Comparison of ENCODE assay signal across 26 mouse cellular contexts in genomic region chr6:50590234-50590633, GRCm38 (mm10). TPM values are rescaled to one million over a fixed set of nuclear protein-coding genes. Genes with fewer than 3 reads are reported as not detected.
DNase-seq lines count a peak whose midpoint lies in the region; ATAC-seq and TF ChIP-seq lines count a peak whose summit lies in the region.
"Had no signal": no experiment of that assay in that cellular context is flagged by ENCODE, and none has a peak within 500 bp of the region (broad histone marks: within the 10 kb centered on the region; RNA-seq: fewer than 3 reads in every experiment).

No protein-coding gene starts in this region.

- H3K4me2 ChIP-seq in liver, postnatal 0 days (ENCODE audit: low read depth, low read length), result no peak overlapping the region
- H3K4me2 ChIP-seq in liver, embryonic 12.5 days, result no peak overlapping the region

- no peak for TF ChIP-seq RAD21 in MEL (IDR thresholded peaks at IDR 0.05; ENCODE audit: low read depth, low read length)

- H3K9me3 ChIP-seq in liver, postnatal 0 days (ENCODE audit: low read length), result no peaks in the 10 kb centered on the region
- no peaks in the 10 kb centered on the region for H3K9me3 ChIP-seq in liver, embryonic 12.5 days (replicated peaks)
- H3K9me3 ChIP-seq in MEL (replicated peaks; ENCODE audit: insufficient read depth, low read length), result no peaks in the 10 kb centered on the region

- no peak overlapping the region for H3K27ac ChIP-seq in liver, postnatal 0 days (ENCODE audit: low read depth)
- H3K27ac ChIP-seq in liver, embryonic 12.5 days, result no peak overlapping the region
- peak overlapping the region; percentile 36 for H3K27ac ChIP-seq in MEL (ENCODE audit: control insufficient read depth, low read depth, low read length)

- H3K79me2 ChIP-seq in MEL (ENCODE audit: control insufficient read depth, insufficient read depth, low read length, poor library complexity), result no peaks in the 10 kb centered on the region

- no peaks in the 10 kb centered on the region for H3K36me3 ChIP-seq in liver, postnatal 0 days (replicated peaks; ENCODE audit: insufficient read depth, low read length)
- H3K36me3 ChIP-seq in liver, embryonic 12.5 days, result no peaks in the 10 kb centered on the region
- peaks cover 0 to 17% of the 10 kb centered on the region in 2 experiments; a peak in 2 of 4 replicates for H3K36me3 ChIP-seq in MEL (ENCODE audit: control insufficient read depth in 1 of 2, insufficient read depth in 2 of 2, low read length in 2 of 2)
- H3K36me3 ChIP-seq: G1E had no signal

- WGBS in liver, postnatal 0 days (ENCODE audit: insufficient replicate concordance), result 46% methylated on average over 3 of the region's 3 CpGs
- 58% methylated on average over 3 of the region's 3 CpGs for WGBS in liver, embryonic 12.5 days (ENCODE audit: insufficient replicate concordance)

- peak; percentile 65; the same call in 1 of the 2 replicates for TF ChIP-seq EP300 in liver, postnatal 0 days (IDR thresholded peaks at IDR 0.05; ENCODE audit: low read depth)
- TF ChIP-seq EP300 in MEL (IDR thresholded peaks at IDR 0.05; ENCODE audit: low read depth in 1 of 2, low read length in 2 of 2), result peak; percentile 92 to 93

- no peak overlapping the region for H3K4me3 ChIP-seq in liver, postnatal 0 days (ENCODE audit: low read depth, low read length)
- H3K4me3 ChIP-seq in liver, embryonic 12.5 days, result no peak overlapping the region
- H3K4me3 ChIP-seq in MEL (ENCODE audit: control insufficient read depth in 1 of 2, insufficient read depth in 1 of 2, low read depth in 2 of 2, low read length in 2 of 2), result no peak overlapping the region

- H3K27me3 ChIP-seq in liver, postnatal 0 days (ENCODE audit: insufficient read depth, low read length), result no peaks in the 10 kb centered on the region
- no peaks in the 10 kb centered on the region for H3K27me3 ChIP-seq in liver, embryonic 12.5 days (replicated peaks)
- H3K27me3 ChIP-seq in MEL (ENCODE audit: control insufficient read depth in 1 of 2, insufficient read depth in 2 of 2, low read length in 2 of 2), result no peaks in the 10 kb centered on the region
- H3K27me3 ChIP-seq: Patski had no signal

- no peak for ATAC-seq in liver, postnatal 0 days
- ATAC-seq in liver, embryonic 12.5 days, result no peak
- peak; percentile 74 for ATAC-seq in megakaryocyte progenitor cell, adult 5-6 weeks (replicated peaks; ENCODE audit: poor library complexity)
- ATAC-seq in megakaryocyte-erythroid progenitor cell, adult 5-6 weeks (replicated peaks; ENCODE audit: low FRiP score, low TSS enrichment, poor library complexity, severe bottlenecking), result peak; percentile 77
- ATAC-seq in cerebellum, adult (ENCODE audit: insufficient number of reproducible peaks, low FRiP score, low TSS enrichment), result no peak
- ATAC-seq: activated CD4-positive, CD25-positive, alpha-beta regulatory T cell, adult 4 months; CD4-positive, CD25-positive, alpha-beta regulatory T cell, adult 4 months; Patski had no signal

- peaks cover 6% of the 10 kb centered on the region for H3K4me1 ChIP-seq in liver, postnatal 0 days (ENCODE audit: insufficient read depth)
- H3K4me1 ChIP-seq in liver, embryonic 12.5 days, result peaks cover 6% of the 10 kb centered on the region; the same call in 1 of the 2 replicates
- H3K4me1 ChIP-seq in MEL (ENCODE audit: control insufficient read depth in 1 of 2, insufficient read depth in 2 of 2, low read length in 2 of 2), result peaks cover 9 to 19% of the 10 kb centered on the region in 2 experiments; a peak in 3 of 4 replicates

- no peak for DNase-seq in liver, postnatal 0 days
- DNase-seq in MEL (ENCODE audit: low read depth, low spot score), result peak; percentile 60
- no peak for DNase-seq in c-Kit-positive CD71-positive TER-119-positive erythroid progenitor cells, embryonic 14.5 days (ENCODE audit: low spot score)
- DNase-seq in urinary bladder, postnatal 4 days (ENCODE audit: low spot score in 2 of 2), result no peak
- DNase-seq: adrenal gland, adult 2 months; adrenal gland, adult 8-10 months; adrenal gland, postnatal 10 days; adrenal gland, postnatal 14 days; adrenal gland, postnatal 25 days; adrenal gland, postnatal 36 days; B cell, adult 2 months; cerebellum, adult 11 months; cerebellum, adult 11-12 months; cerebellum, adult 18-20 months; cerebellum, adult 2 months; cerebellum, adult 8-10 months had no signal

- no peak overlapping the region for H3K9ac ChIP-seq in liver, postnatal 0 days (replicated peaks)
- H3K9ac ChIP-seq in liver, embryonic 12.5 days, result no peak overlapping the region
- H3K9ac ChIP-seq in MEL (ENCODE audit: control insufficient read depth, low read depth, low read length, poor library complexity, severe bottlenecking), result no peak overlapping the region

- no peak for TF ChIP-seq CTCF in liver, postnatal 0 days (IDR thresholded peaks at IDR 0.05; ENCODE audit: low read depth)
- no peak for TF ChIP-seq CTCF in MEL (IDR thresholded peaks at IDR 0.05 in 2 of 3, conservative IDR thresholded peaks at IDR 0.05 in 1 of 3; ENCODE audit: control insufficient read depth in 1 of 3, insufficient read depth in 1 of 3, low read depth in 2 of 3, low read length in 3 of 3, poor library complexity in 1 of 3, severe bottlenecking in 1 of 3)

- TF ChIP-seq POLR2A in MEL (IDR thresholded peaks at IDR 0.05; ENCODE audit: control insufficient read depth in 1 of 2, insufficient read depth in 1 of 2, low read depth in 1 of 2, low read length in 2 of 2, poor library complexity in 1 of 2), result no peak

TF ChIP-seq in MEL, 35 proteins besides CTCF, POLR2A, EP300 and RAD21:
- TF ChIP-seq POLR2AphosphoS5 (IDR thresholded peaks at IDR 0.05; ENCODE audit: borderline replicate concordance, low read depth, low read length) (no peak), ZKSCAN1 (IDR thresholded peaks at IDR 0.05; ENCODE audit: low read depth, low read length) (no peak), BHLHE40 (IDR thresholded peaks at IDR 0.05; ENCODE audit: borderline replicate concordance, low read depth, low read length) (peak; percentile 82; the same call in 1 of the 2 replicates), TCF12 (IDR thresholded peaks at IDR 0.05; ENCODE audit: low read depth, low read length) (peak; percentile 91), MEF2A (IDR thresholded peaks at IDR 0.05; ENCODE audit: extremely low read depth, insufficient replicate concordance, low read depth, low read length, poor library complexity, severe bottlenecking) (no peak), ETS1 (IDR thresholded peaks at IDR 0.05; ENCODE audit: low read depth, low read length) (peak; percentile 87), SIN3A (IDR thresholded peaks at IDR 0.05; ENCODE audit: low read length) (peak; percentile 76), MAFK (IDR thresholded peaks at IDR 0.05; ENCODE audit: borderline replicate concordance, low read depth, low read length) (no peak), MXI1 (IDR thresholded peaks at IDR 0.05; ENCODE audit: low read depth, low read length) (peak; percentile 84), RCOR1 (IDR thresholded peaks at IDR 0.05; ENCODE audit: low read depth, low read length) (peak; percentile 74), KAT2A (conservative IDR thresholded peaks at IDR 0.05; ENCODE audit: low read depth, low read length) (no peak), MYB (IDR thresholded peaks at IDR 0.05; ENCODE audit: low read depth, low read length) (peak; percentile 65; the same call in 1 of the 2 replicates), MYC (IDR thresholded peaks at IDR 0.05; ENCODE audit: low read depth, low read length) (peak; percentile 82; the same call in 1 of the 2 replicates), GATA1 (IDR thresholded peaks at IDR 0.05; ENCODE audit: low read depth, low read length) (peak; percentile 89), ZNF384 (IDR thresholded peaks at IDR 0.05; ENCODE audit: low read depth, low read length) (peak; percentile 64), MAX (IDR thresholded peaks at IDR 0.05; ENCODE audit: low read length) (peak; percentile 86)

RNA-seq across cellular contexts. Expression of gene 4921507P07Rik, which starts 6.2 kb away (rescaled TPM):
- 0.43 TPM in 2 replicates for polyA plus RNA-seq in liver, postnatal 0 days (2015; fragmentation: Nextera tagmentation; extraction: Ambion mirVana)
- 0.13 and 0.19 TPM in 2 replicates for polyA plus RNA-seq in liver, embryonic 12.5 days (2016; fragmentation: Nextera tagmentation; extraction: Ambion mirVana)
- total RNA-seq in MEL (2012; rRNA removed), result 0.65 and 0.89 TPM in 2 replicates
- 1 to 10 TPM in 1 of 2 experiments, not detected in 1; 1.5 TPM for polyA plus RNA-seq in MEL (2012; ENCODE audit: insufficient read depth in 1 of 2, insufficient read length in 2 of 2, low read depth in 1 of 2, low replicate concordance in 2 of 2, missing spikeins in 1 of 2)
- total RNA-seq in megakaryocyte progenitor cell, adult 5-6 weeks (2015), result 4.7 and 5.5 TPM in 2 replicates
- total RNA-seq in megakaryocyte progenitor cell, adult 5-6 weeks (2017), result 0.87 and 1.4 TPM in 2 replicates
- total RNA-seq in megakaryocyte-erythroid progenitor cell, adult 5-6 weeks (2014; fragmentation: Nextera tagmentation), result 1.4 and 1.6 TPM in 2 replicates
- total RNA-seq in megakaryocyte-erythroid progenitor cell, adult 5-6 weeks (2017), result 1.9 and 2.0 TPM in 2 replicates
- total RNA-seq: adrenal gland, postnatal 25 days; CH12.LX had no signal
- polyA plus RNA-seq: adrenal gland, adult 2 months; C2C12; G1E had no signal

RNA-seq across cellular contexts. Expression of gene Cycs, which starts 23.9 kb away (rescaled TPM):
- 71.6 and 73.2 TPM in 2 replicates for polyA plus RNA-seq in liver, postnatal 0 days (2015; fragmentation: Nextera tagmentation; extraction: Ambion mirVana)
- polyA plus RNA-seq in liver, embryonic 12.5 days (2016; fragmentation: Nextera tagmentation; extraction: Ambion mirVana), result 63.0 and 63.2 TPM in 2 replicates
- total RNA-seq in MEL (2012; rRNA removed), result 83.0 and 85.3 TPM in 2 replicates
- 100 to 1,000 TPM in 1 of 2 experiments, 10 to 100 TPM in 1; 28.0 to 139 TPM for polyA plus RNA-seq in MEL (2012; ENCODE audit: insufficient read depth in 1 of 2, insufficient read length in 2 of 2, low read depth in 1 of 2, low replicate concordance in 2 of 2, missing spikeins in 1 of 2)
- total RNA-seq in megakaryocyte progenitor cell, adult 5-6 weeks (2015), result 111 and 140 TPM in 2 replicates
- 135 and 142 TPM in 2 replicates for total RNA-seq in megakaryocyte progenitor cell, adult 5-6 weeks (2017)
- total RNA-seq in megakaryocyte-erythroid progenitor cell, adult 5-6 weeks (2014; fragmentation: Nextera tagmentation), result 64.6 and 71.1 TPM in 2 replicates
- 130 and 135 TPM in 2 replicates for total RNA-seq in megakaryocyte-erythroid progenitor cell, adult 5-6 weeks (2017)

Comparison
In these comparisons a context has a peak if more than half of its experiments do, and no peak if none do; other contexts are left out.
1. ATAC-seq: peak in megakaryocyte progenitor cell, adult 5-6 weeks (single experiment) and megakaryocyte-erythroid progenitor cell, adult 5-6 weeks (single experiment); none in liver, postnatal 0 days (single experiment), liver, embryonic 12.5 days (single experiment) and cerebellum, adult (single experiment).